Mouse (Mus musculus): Measurements from ENCODE around the gene Wnt7b. TPM values are rescaled to one million over a fixed set of nuclear protein-coding genes. Genes with fewer than 3 reads are reported as not detected.

Wnt7b gene
- polyA plus RNA-seq, 1 experiment from 2014 or later: 15.7 TPM

- no peak overlapping the region for H3K4me2 ChIP-seq (ENCODE audit: low read depth, low read length)
- peaks cover 16% of the 10 kb centered on the region for H3K4me1 ChIP-seq (ENCODE audit: control insufficient read depth, insufficient read depth, low read length)
- H3K4me3 ChIP-seq (ENCODE audit: low read depth, low read length): no peak overlapping the region
- peaks cover 41% of the 10 kb centered on the region for H3K27me3 ChIP-seq (replicated peaks; ENCODE audit: control insufficient read depth, insufficient read depth, low read length)
- ATAC-seq (ENCODE audit: low read depth) (no peak; the same call in 1 of the 2 replicates), DNase-seq (ENCODE audit: low spot score) (no peak)
- no peak overlapping the region for H3K9ac ChIP-seq (ENCODE audit: low read depth, low read length)
- 36% methylated on average over 8 of the region's 8 CpGs for whole genome bisulfite sequencing
- H3K9me3 ChIP-seq (ENCODE audit: control insufficient read depth, low read length): no peaks in the 10 kb centered on the region
- H3K27ac ChIP-seq (replicated peaks; ENCODE audit: low read depth, low read length): no peak overlapping the region
- no peaks in the 10 kb centered on the region for H3K36me3 ChIP-seq (ENCODE audit: control insufficient read depth, insufficient read depth, low read length)
Observed at GRCm38 (mm10) chr15:85572619-85573254, 9.5 kb downstream of the Wnt7b start.

GRCm38 (mm10) chr15:85569995-85570734 is 12.1 kb downstream of the Wnt7b start:
- Histone ChIP-seq H3K27me3 (replicated peaks; ENCODE audit: control insufficient read depth, insufficient read depth, low read length) (peaks cover 15% of the 10 kb centered on the region), H3K4me3 (ENCODE audit: low read depth, low read length) (no peak overlapping the region), H3K9me3 (ENCODE audit: control insufficient read depth, low read length) (no peaks in the 10 kb centered on the region), H3K4me1 (ENCODE audit: control insufficient read depth, insufficient read depth, low read length) (peaks cover 6% of the 10 kb centered on the region), H3K4me2 (ENCODE audit: low read depth, low read length) (no peak overlapping the region), H3K27ac (replicated peaks; ENCODE audit: low read depth, low read length) (no peak overlapping the region), H3K9ac (ENCODE audit: low read depth, low read length) (no peak overlapping the region), H3K36me3 (ENCODE audit: control insufficient read depth, insufficient read depth, low read length) (no peaks in the 10 kb centered on the region)
- 74% methylated on average over 7 of the region's 8 CpGs for WGBS
- ATAC-seq (ENCODE audit: low read depth): no peak
- no peak for DNase-seq (ENCODE audit: low spot score)

DNA sequence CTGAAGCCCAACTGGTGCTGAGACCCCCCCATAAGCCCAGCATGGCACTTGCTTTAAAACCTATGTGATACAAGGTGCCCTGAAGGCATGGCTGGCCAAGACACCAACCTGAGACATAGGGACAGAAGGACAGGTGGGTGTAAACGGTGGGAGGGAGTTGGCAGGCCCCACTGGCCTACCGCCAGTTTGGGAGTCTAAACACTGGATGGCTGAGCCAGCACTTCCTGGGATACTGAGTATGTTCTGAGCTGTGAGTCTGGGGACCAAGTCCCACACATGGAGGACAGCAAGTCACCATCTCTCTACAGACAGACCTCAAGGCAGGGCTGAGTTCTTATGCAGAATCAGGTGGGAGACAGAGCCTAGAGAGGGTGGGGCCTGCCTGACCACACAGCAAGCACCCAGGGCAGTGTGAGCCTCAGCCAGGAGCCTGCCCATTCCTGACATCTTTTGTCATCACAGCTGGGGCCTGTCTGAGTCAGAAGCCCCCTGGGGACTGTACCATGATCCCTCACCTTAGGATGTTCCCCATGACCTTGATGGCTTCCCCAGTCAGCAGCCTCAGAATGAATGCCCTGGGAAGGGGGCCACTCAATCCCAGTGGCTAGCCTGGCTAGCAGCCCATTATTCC is 13.0 kb downstream of the Wnt7b start:
- Histone ChIP-seq H3K27ac (replicated peaks; ENCODE audit: low read depth, low read length) (no peak overlapping the region), H3K4me3 (ENCODE audit: low read depth, low read length) (no peak overlapping the region), H3K9ac (ENCODE audit: low read depth, low read length) (no peak overlapping the region), H3K27me3 (replicated peaks; ENCODE audit: control insufficient read depth, insufficient read depth, low read length) (peaks cover 6% of the 10 kb centered on the region), H3K4me1 (ENCODE audit: control insufficient read depth, insufficient read depth, low read length) (peaks cover 6% of the 10 kb centered on the region), H3K4me2 (ENCODE audit: low read depth, low read length) (no peak overlapping the region), H3K36me3 (ENCODE audit: control insufficient read depth, insufficient read depth, low read length) (no peaks in the 10 kb centered on the region), H3K9me3 (ENCODE audit: control insufficient read depth, low read length) (no peaks in the 10 kb centered on the region)
- DNase-seq (ENCODE audit: low spot score): no peak
- no peak for ATAC-seq (ENCODE audit: low read depth)
- WGBS: 68% methylated on average over 2 of the region's 2 CpGs

GRCm38 (mm10) chr15:85568402-85568801 is 13.9 kb downstream of the Wnt7b start:
- DNase-seq (ENCODE audit: low spot score) (no peak), ATAC-seq (ENCODE audit: low read depth) (no peak)
- Histone ChIP-seq H3K4me2 (ENCODE audit: low read depth, low read length) (no peak overlapping the region), H3K27me3 (replicated peaks; ENCODE audit: control insufficient read depth, insufficient read depth, low read length) (peaks cover 5% of the 10 kb centered on the region), H3K9me3 (ENCODE audit: control insufficient read depth, low read length) (no peaks in the 10 kb centered on the region), H3K9ac (ENCODE audit: low read depth, low read length) (no peak overlapping the region), H3K27ac (replicated peaks; ENCODE audit: low read depth, low read length) (no peak overlapping the region), H3K36me3 (ENCODE audit: control insufficient read depth, insufficient read depth, low read length) (no peaks in the 10 kb centered on the region), H3K4me1 (ENCODE audit: control insufficient read depth, insufficient read depth, low read length) (peaks cover 6% of the 10 kb centered on the region), H3K4me3 (ENCODE audit: low read depth, low read length) (no peak overlapping the region)
- 74% methylated on average over 3 of the region's 3 CpGs for WGBS

- no peaks in the 10 kb centered on the region for H3K27me3 ChIP-seq (replicated peaks; ENCODE audit: control insufficient read depth, insufficient read depth, low read length)
- H3K4me1 ChIP-seq (ENCODE audit: control insufficient read depth, insufficient read depth, low read length): peaks cover 6% of the 10 kb centered on the region
- no peak overlapping the region for H3K4me2 ChIP-seq (ENCODE audit: low read depth, low read length)
- ATAC-seq (ENCODE audit: low read depth) (no peak), DNase-seq (ENCODE audit: low spot score) (no peak)
- peaks cover 7% of the 10 kb centered on the region for H3K9me3 ChIP-seq (ENCODE audit: control insufficient read depth, low read length)
- H3K27ac ChIP-seq (replicated peaks; ENCODE audit: low read depth, low read length): no peak overlapping the region
- no peaks in the 10 kb centered on the region for H3K36me3 ChIP-seq (ENCODE audit: control insufficient read depth, insufficient read depth, low read length)
- H3K4me3 ChIP-seq (ENCODE audit: low read depth, low read length): no peak overlapping the region
- H3K9ac ChIP-seq (ENCODE audit: low read depth, low read length): no peak overlapping the region
- 79% methylated on average over 4 of the region's 5 CpGs for WGBS
Observed at GRCm38 (mm10) chr15:85564966-85565365, 17.3 kb downstream of the Wnt7b start.

- no peak overlapping the region for H3K4me3 ChIP-seq (ENCODE audit: low read depth, low read length)
- DNase-seq (ENCODE audit: low spot score) (no peak), ATAC-seq (ENCODE audit: low read depth) (no peak)
- H3K36me3 ChIP-seq (ENCODE audit: control insufficient read depth, insufficient read depth, low read length): no peaks in the 10 kb centered on the region
- no peak overlapping the region for H3K9ac ChIP-seq (ENCODE audit: low read depth, low read length)
- 74% methylated on average over 13 of the region's 13 CpGs for WGBS
- H3K4me2 ChIP-seq (ENCODE audit: low read depth, low read length): no peak overlapping the region
- H3K9me3 ChIP-seq (ENCODE audit: control insufficient read depth, low read length): peaks cover 7% of the 10 kb centered on the region
- peaks cover 6% of the 10 kb centered on the region for H3K4me1 ChIP-seq (ENCODE audit: control insufficient read depth, insufficient read depth, low read length)
- H3K27me3 ChIP-seq (replicated peaks; ENCODE audit: control insufficient read depth, insufficient read depth, low read length): no peaks in the 10 kb centered on the region
- H3K27ac ChIP-seq (replicated peaks; ENCODE audit: low read depth, low read length): no peak overlapping the region
Observed at GRCm38 (mm10) chr15:85564034-85564769, 18.1 kb downstream of the Wnt7b start.

GRCm38 (mm10) chr15:85561953-85562352 is 20.3 kb downstream of the Wnt7b start:
- H3K4me1 ChIP-seq (ENCODE audit: control insufficient read depth, insufficient read depth, low read length): peaks cover 4% of the 10 kb centered on the region
- peaks cover 7% of the 10 kb centered on the region for H3K9me3 ChIP-seq (ENCODE audit: control insufficient read depth, low read length)
- H3K27ac ChIP-seq (replicated peaks; ENCODE audit: low read depth, low read length): no peak overlapping the region
- DNase-seq (ENCODE audit: low spot score) (no peak), ATAC-seq (ENCODE audit: low read depth) (no peak)
- 74% methylated on average over 12 of the region's 12 CpGs for WGBS
- H3K9ac ChIP-seq (ENCODE audit: low read depth, low read length): no peak overlapping the region
- no peak overlapping the region for H3K4me3 ChIP-seq (ENCODE audit: low read depth, low read length)
- no peaks in the 10 kb centered on the region for H3K27me3 ChIP-seq (replicated peaks; ENCODE audit: control insufficient read depth, insufficient read depth, low read length)
- no peak overlapping the region for H3K4me2 ChIP-seq (ENCODE audit: low read depth, low read length)
- no peaks in the 10 kb centered on the region for H3K36me3 ChIP-seq (ENCODE audit: control insufficient read depth, insufficient read depth, low read length)

DNA sequence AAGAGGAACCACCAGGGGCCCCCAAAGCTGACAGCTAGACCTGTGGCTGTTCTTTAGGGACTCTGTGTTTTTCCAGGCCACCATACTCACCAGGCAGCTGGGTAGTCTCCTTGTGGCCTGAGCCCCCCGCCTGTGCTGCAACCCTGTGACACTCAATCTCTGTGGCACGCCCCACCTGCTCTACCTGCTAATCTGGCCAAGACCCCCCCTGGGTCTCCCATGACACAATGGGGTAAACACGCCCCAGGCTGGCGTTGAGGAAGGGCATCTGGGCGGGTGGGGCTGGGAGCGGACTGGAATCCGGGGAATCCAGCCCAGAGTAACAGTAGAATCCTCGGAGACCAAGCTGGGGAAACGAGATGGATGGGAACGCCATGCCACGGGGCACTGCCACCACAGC is 21.4 kb downstream of the Wnt7b start:
- H3K9ac ChIP-seq (ENCODE audit: low read depth, low read length): no peak overlapping the region
- no peaks in the 10 kb centered on the region for H3K36me3 ChIP-seq (ENCODE audit: control insufficient read depth, insufficient read depth, low read length)
- H3K4me3 ChIP-seq (ENCODE audit: low read depth, low read length): no peak overlapping the region
- no peak overlapping the region for H3K4me2 ChIP-seq (ENCODE audit: low read depth, low read length)
- WGBS: 65% methylated on average over 11 of the region's 11 CpGs
- H3K27ac ChIP-seq (replicated peaks; ENCODE audit: low read depth, low read length): no peak overlapping the region
- H3K9me3 ChIP-seq (ENCODE audit: control insufficient read depth, low read length): peaks cover 7% of the 10 kb centered on the region
- no peaks in the 10 kb centered on the region for H3K27me3 ChIP-seq (replicated peaks; ENCODE audit: control insufficient read depth, insufficient read depth, low read length)
- peak; percentile 50 for DNase-seq (ENCODE audit: low spot score)
- no peaks in the 10 kb centered on the region for H3K4me1 ChIP-seq (ENCODE audit: control insufficient read depth, insufficient read depth, low read length)
- ATAC-seq (ENCODE audit: low read depth): peak; percentile 32

Measured in embryonic facial prominence, embryonic 14.5 days (tissue).